Mouse (Mus musculus) limb, embryonic 12.5 days (tissue): ENCODE results near the gene Klf13. TPM values are rescaled to one million over a fixed set of nuclear protein-coding genes. Genes with fewer than 3 reads are reported as not detected.

Experiments used
- ATAC-seq: fragments of 200-750 bp; cut with Nextera tagmentation; 2 replicates; pipeline ENCODE4 v1.8.0; 2017; ENCODE audit warnings: low read depth, moderate TSS enrichment; ENCODE audit not compliant: insufficient number of reproducible peaks, insufficient read depth, low FRiP score, low TSS enrichment
- H3K27ac ChIP-seq: fragments of 300-500 bp; sonication (generic); 2 replicates; pipeline ENCODE4 v1.5.1; 2016; ENCODE audit warnings: mild to moderate bottlenecking, moderate library complexity
- H3K27me3 ChIP-seq: fragments of 300-500 bp; sonication (generic); 2 replicates; pipeline ENCODE4 v1.6.1; 2016; ENCODE audit warnings: mild to moderate bottlenecking, moderate library complexity
- H3K36me3 ChIP-seq: fragments of 300-500 bp; sonication (generic); 2 replicates; pipeline ENCODE4 v1.6.1; 2016; ENCODE audit warnings: mild to moderate bottlenecking, moderate library complexity
- H3K4me1 ChIP-seq: fragments of 300-500 bp; sonication (generic); replicated peaks from 2 replicates; pipeline ENCODE4 v1.6.1; 2016
- H3K4me2 ChIP-seq: fragments of 300-500 bp; sonication (generic); 2 replicates; pipeline ENCODE4 v1.6.1; 2016; ENCODE audit warnings: mild to moderate bottlenecking, moderate library complexity
- H3K4me3 ChIP-seq: fragments of 300-500 bp; sonication (generic); replicated peaks from 2 replicates; pipeline ENCODE4 v1.5.1; 2016; ENCODE audit warnings: mild to moderate bottlenecking
- H3K9ac ChIP-seq: fragments of 300-500 bp; sonication (generic); replicated peaks from 2 replicates; pipeline ENCODE4 v1.6.1; 2016; ENCODE audit warnings: mild to moderate bottlenecking, moderate library complexity
- H3K9me3 ChIP-seq: fragments of 300-500 bp; sonication (generic); 2 replicates; pipeline ENCODE4 v1.6.1; 2016; ENCODE audit warnings: mild to moderate bottlenecking, moderate library complexity
- WGBS: fragments of 180-500 bp; shearing (Covaris S2); methylation state at CpG from one replicate; pipeline ENCODE4 v1.1.7; 2016; 5-methylcytosine and 5-hydroxymethylcytosine counted together
- polyA plus RNA-seq: library from polyadenylated mRNA; unstranded; fragments of >200 nt; fragmentation: Nextera tagmentation; extraction: Ambion mirVana; gene quantifications from 2 replicates; pipeline ENCODE4 v1.2.1, GENCODE M21; 2016

The Klf13 gene
- polyA plus RNA-seq, 1 experiment from 2014 or later: 17.0 TPM

GRCm38 (mm10) chr7:63875686-63876085, 63.0 kb downstream of the Klf13 start:
- no peak overlapping the region for H3K27ac ChIP-seq
- ATAC-seq: no peak
- no peak overlapping the region for H3K4me2 ChIP-seq
- no peak overlapping the region for H3K9ac ChIP-seq
- H3K4me3 ChIP-seq: no peak overlapping the region
- H3K9me3 ChIP-seq: no peaks in the 10 kb centered on the region
- no peaks in the 10 kb centered on the region for H3K36me3 ChIP-seq
- H3K27me3 ChIP-seq: no peaks in the 10 kb centered on the region
- H3K4me1 ChIP-seq: peaks cover 10% of the 10 kb centered on the region; the same call in 1 of the 2 replicates

GRCm38 (mm10) chr7:63873880-63874279, 64.8 kb downstream of the Klf13 start:
- Histone ChIP-seq H3K9ac (no peak overlapping the region), H3K36me3 (no peaks in the 10 kb centered on the region), H3K27ac (no peak overlapping the region), H3K4me2 (no peak overlapping the region), H3K4me3 (no peak overlapping the region), H3K27me3 (no peaks in the 10 kb centered on the region), H3K4me1 (peaks cover 10% of the 10 kb centered on the region; the same call in 1 of the 2 replicates), H3K9me3 (no peaks in the 10 kb centered on the region)
- 61% methylated on average over 12 of the region's 12 CpGs for WGBS
- ATAC-seq: no peak

GRCm38 (mm10) chr7:63871698-63872097, 67.0 kb downstream of the Klf13 start:
- Histone ChIP-seq H3K27ac (no peak overlapping the region), H3K4me1 (peaks cover 10% of the 10 kb centered on the region; the same call in 1 of the 2 replicates), H3K36me3 (no peaks in the 10 kb centered on the region), H3K4me3 (no peak overlapping the region), H3K9me3 (no peaks in the 10 kb centered on the region), H3K27me3 (no peaks in the 10 kb centered on the region), H3K4me2 (no peak overlapping the region), H3K9ac (no peak overlapping the region)
- 87% methylated on average over 6 of the region's 6 CpGs for WGBS
- no peak for ATAC-seq

GRCm38 (mm10) chr7:63868356-63868918, 70.3 kb downstream of the Klf13 start:
- H3K27ac ChIP-seq: no peak overlapping the region
- ATAC-seq: no peak
- no peak overlapping the region for H3K4me2 ChIP-seq
- 70% methylated on average over 6 of the region's 6 CpGs for WGBS
- H3K4me3 ChIP-seq: no peak overlapping the region
- no peaks in the 10 kb centered on the region for H3K4me1 ChIP-seq
- H3K9ac ChIP-seq: no peak overlapping the region
- no peaks in the 10 kb centered on the region for H3K27me3 ChIP-seq
- no peaks in the 10 kb centered on the region for H3K9me3 ChIP-seq
- no peaks in the 10 kb centered on the region for H3K36me3 ChIP-seq

- no peaks in the 10 kb centered on the region for H3K36me3 ChIP-seq
- no peak for ATAC-seq
- WGBS: 87% methylated on average over 4 of the region's 4 CpGs
- no peak overlapping the region for H3K9ac ChIP-seq
- no peaks in the 10 kb centered on the region for H3K9me3 ChIP-seq
- H3K27ac ChIP-seq: no peak overlapping the region
- H3K4me3 ChIP-seq: no peak overlapping the region
- no peaks in the 10 kb centered on the region for H3K27me3 ChIP-seq
- no peak overlapping the region for H3K4me2 ChIP-seq
- no peaks in the 10 kb centered on the region for H3K4me1 ChIP-seq
Observed at GRCm38 (mm10) chr7:63865911-63866310, 72.8 kb downstream of the Klf13 start.

DNA sequence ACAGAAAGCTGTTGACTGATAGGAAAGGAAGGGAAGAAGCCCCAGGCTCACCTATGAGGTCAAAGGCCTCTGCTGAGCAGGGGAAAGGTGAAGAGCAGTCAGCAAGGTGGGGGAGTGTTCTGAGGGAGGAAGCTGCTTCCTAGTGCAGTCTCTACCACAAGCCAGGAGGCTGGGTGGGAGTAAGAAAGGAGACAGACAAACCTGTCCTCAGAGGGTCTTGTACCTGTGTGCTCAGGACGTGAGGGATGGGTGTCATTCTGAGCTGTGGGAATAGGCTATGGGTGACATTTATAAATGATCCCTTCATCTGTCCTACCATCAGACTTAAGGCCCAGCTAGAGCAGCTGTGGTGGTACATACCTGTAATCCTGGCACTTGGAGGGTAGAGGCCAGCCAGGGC, 75.7 kb downstream of the Klf13 start:
- no peak for ATAC-seq
- 59% methylated on average over 1 of the region's 1 CpGs for WGBS
- H3K36me3 ChIP-seq: no peaks in the 10 kb centered on the region

GRCm38 (mm10) chr7:63861123-63861522, 77.6 kb downstream of the Klf13 start:
- ATAC-seq: no peak
- no peak overlapping the region for H3K9ac ChIP-seq
- no peak overlapping the region for H3K4me3 ChIP-seq
- no peaks in the 10 kb centered on the region for H3K36me3 ChIP-seq
- peaks cover 4% of the 10 kb centered on the region; the same call in 1 of the 2 replicates for H3K4me1 ChIP-seq
- no peak overlapping the region for H3K4me2 ChIP-seq
- no peaks in the 10 kb centered on the region for H3K27me3 ChIP-seq
- no peak overlapping the region for H3K27ac ChIP-seq
- H3K9me3 ChIP-seq: no peaks in the 10 kb centered on the region
- WGBS: 87% methylated on average over 6 of the region's 6 CpGs

More for the DNA sequence above, 75.7 kb downstream of the Klf13 start:
- no peak overlapping the region for H3K27ac ChIP-seq
- peaks cover 4% of the 10 kb centered on the region; the same call in 1 of the 2 replicates for H3K4me1 ChIP-seq
- H3K4me3 ChIP-seq: no peak overlapping the region
- H3K4me2 ChIP-seq: no peak overlapping the region
- H3K27me3 ChIP-seq: no peaks in the 10 kb centered on the region
- no peak overlapping the region for H3K9ac ChIP-seq
- no peaks in the 10 kb centered on the region for H3K9me3 ChIP-seq

GRCm38 (mm10) chr7:63858571-63859152, 80.1 kb downstream of the Klf13 start:
- Histone ChIP-seq H3K36me3 (no peaks in the 10 kb centered on the region), H3K9ac (peak overlapping the region; percentile 37; the same call in 1 of the 2 replicates), H3K4me2 (peak overlapping the region; percentile 61), H3K4me1 (peaks cover 4% of the 10 kb centered on the region; the same call in 1 of the 2 replicates), H3K4me3 (peak overlapping the region; percentile 40), H3K27me3 (no peaks in the 10 kb centered on the region), H3K27ac (no peak overlapping the region), H3K9me3 (no peaks in the 10 kb centered on the region)
- 3% methylated on average over 22 of the region's 22 CpGs for WGBS
- ATAC-seq: peak; percentile 48; the same call in 1 of the 2 replicates

GRCm38 (mm10) chr7:63857771-63858417, 80.8 kb downstream of the Klf13 start:
- Histone ChIP-seq H3K9me3 (no peaks in the 10 kb centered on the region), H3K27ac (no peak overlapping the region), H3K4me3 (no peak overlapping the region), H3K4me2 (no peak overlapping the region), H3K4me1 (peaks cover 4% of the 10 kb centered on the region; the same call in 1 of the 2 replicates), H3K9ac (no peak overlapping the region), H3K36me3 (no peaks in the 10 kb centered on the region), H3K27me3 (no peaks in the 10 kb centered on the region)
- ATAC-seq: no peak
- 78% methylated on average over 17 of the region's 17 CpGs for WGBS

DNA sequence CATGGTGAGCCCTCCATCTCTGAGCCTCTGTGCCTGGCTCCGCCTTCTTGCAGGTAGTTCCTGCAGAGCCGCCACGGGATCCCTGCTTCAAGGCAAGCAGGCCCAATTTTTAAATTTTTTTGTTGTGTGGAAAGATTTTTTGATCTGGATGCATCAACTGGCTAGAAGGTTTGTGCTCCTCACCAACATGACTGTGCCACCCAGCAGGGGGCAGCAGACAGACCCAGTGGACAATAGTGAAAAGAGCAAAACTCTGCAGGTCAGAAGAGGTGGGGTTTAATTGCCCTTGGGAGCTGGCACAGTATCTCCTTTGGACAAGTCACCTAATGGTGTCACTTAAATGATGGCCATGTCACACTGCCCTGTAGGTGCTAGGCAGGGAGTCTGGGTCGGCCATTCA, 83.4 kb downstream of the Klf13 start:
- H3K27ac ChIP-seq: no peak overlapping the region
- no peak overlapping the region for H3K4me3 ChIP-seq
- no peak overlapping the region for H3K9ac ChIP-seq
- H3K4me2 ChIP-seq: no peak overlapping the region
- no peaks in the 10 kb centered on the region for H3K9me3 ChIP-seq
- no peaks in the 10 kb centered on the region for H3K27me3 ChIP-seq
- peaks cover 4% of the 10 kb centered on the region; the same call in 1 of the 2 replicates for H3K4me1 ChIP-seq
- ATAC-seq: no peak
- H3K36me3 ChIP-seq: no peaks in the 10 kb centered on the region
- 65% methylated on average over 4 of the region's 4 CpGs for WGBS

DNA sequence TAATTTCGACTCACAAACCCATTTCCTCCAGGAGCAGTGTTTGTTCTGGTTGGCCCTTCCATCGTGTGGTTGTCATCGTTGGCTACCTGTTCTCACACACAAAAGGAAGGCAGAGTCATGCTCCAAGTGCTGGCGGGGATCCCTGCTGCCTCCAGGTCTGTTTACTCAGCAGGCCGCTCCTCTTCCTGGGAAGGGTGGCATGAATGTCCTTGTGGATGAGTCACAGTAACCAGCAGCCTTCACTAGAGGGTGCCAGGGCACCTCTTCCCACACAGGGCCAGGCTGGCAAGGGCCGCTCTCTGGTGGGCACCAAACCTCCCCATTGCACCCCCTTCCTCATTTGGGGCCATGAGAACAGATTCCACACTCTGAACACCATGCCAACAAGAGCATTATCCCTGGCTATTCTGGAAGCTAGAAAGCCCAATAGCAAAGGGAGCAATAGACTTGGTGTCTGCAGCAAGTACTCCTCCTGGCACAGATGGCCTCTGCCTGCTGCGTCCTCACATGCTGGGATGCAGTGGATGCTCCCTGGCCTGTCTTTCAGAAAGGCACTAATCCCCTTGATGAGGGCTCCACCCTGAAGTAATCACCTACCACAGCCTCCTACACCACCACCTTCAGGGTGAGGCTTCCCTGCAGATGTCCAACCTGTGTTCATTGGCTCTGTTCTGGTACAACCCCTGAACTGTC, 86.7 kb downstream of the Klf13 start:
- 64% methylated on average over 7 of the region's 7 CpGs for WGBS
- ATAC-seq: no peak

More for the DNA sequence above, 86.7 kb downstream of the Klf13 start:
- Histone ChIP-seq H3K27me3 (no peaks in the 10 kb centered on the region), H3K4me1 (no peaks in the 10 kb centered on the region), H3K4me2 (no peak overlapping the region), H3K4me3 (no peak overlapping the region), H3K9me3 (no peaks in the 10 kb centered on the region), H3K27ac (no peak overlapping the region), H3K9ac (no peak overlapping the region), H3K36me3 (no peaks in the 10 kb centered on the region)
